Mouse (Mus musculus) heart, embryonic 14.5 days (tissue): ENCODE results near the gene Lhb. TPM values are rescaled to one million over a fixed set of nuclear protein-coding genes. Genes with fewer than 3 reads are reported as not detected.
"Not testable (repeated sequence)": the region's sequence is repeated elsewhere in the genome, so short reads cannot be mapped to it uniquely, and the experiment has no call there.

Source experiments
- ATAC-seq: fragments of 200-750 bp; cut with Nextera tagmentation; 2 replicates; pipeline ENCODE4 v1.8.0; 2017; ENCODE audit warnings: low read depth, moderate TSS enrichment; ENCODE audit not compliant: insufficient number of reproducible peaks, insufficient read depth, low FRiP score
- H3K27ac ChIP-seq, 2 experiments: fragments of 200-500 bp in 1 of 2; fragments of 300-500 bp in 1 of 2; sonication (generic) in 1 of 2; replicated peaks in 1 of 2; 2 replicates each; pipeline ENCODE4 v1.5.1; 2012 to 2014; ENCODE audit warnings: low read depth in 2 of 2, low read length in 2 of 2, control low read depth in 1 of 2, mild to moderate bottlenecking in 1 of 2, mixed read lengths in 1 of 2; ENCODE audit not compliant: control insufficient read depth in 1 of 2, insufficient read depth in 1 of 2
- H3K27me3 ChIP-seq: fragments of 300-500 bp; sonication (generic); 2 replicates; pipeline ENCODE4 v1.6.1; 2014; ENCODE audit warnings: mild to moderate bottlenecking, low read length, control low read depth; ENCODE audit not compliant: control insufficient read depth, insufficient read depth
- H3K36me3 ChIP-seq: fragments of 300-500 bp; sonication (generic); 2 replicates; pipeline ENCODE4 v1.6.1; 2014; ENCODE audit warnings: mild to moderate bottlenecking, control low read depth, low read length, mixed read lengths; ENCODE audit not compliant: control insufficient read depth, insufficient read depth
- H3K4me1 ChIP-seq, 2 experiments: fragments of 200-500 bp in 1 of 2; fragments of 300-500 bp in 1 of 2; sonication (generic) in 1 of 2; 2 replicates each; pipeline ENCODE4 v1.6.1; 2012 to 2014; ENCODE audit warnings: low read length in 2 of 2, control low read depth in 1 of 2, mixed read lengths in 1 of 2; ENCODE audit not compliant: control insufficient read depth in 2 of 2, insufficient read depth in 2 of 2
- H3K4me2 ChIP-seq: fragments of 300-500 bp; sonication (generic); 2 replicates; pipeline ENCODE4 v1.6.1; 2014; ENCODE audit warnings: mild to moderate bottlenecking, low read length
- H3K4me3 ChIP-seq, 2 experiments: fragments of 200-500 bp in 1 of 2; fragments of 300-500 bp in 1 of 2; sonication (generic) in 1 of 2; 2 replicates each; pipeline ENCODE4 v1.5.1; 2012 to 2014; ENCODE audit warnings: low read length in 2 of 2, mild to moderate bottlenecking in 2 of 2, control low read depth in 1 of 2, low read depth in 1 of 2, moderate library complexity in 1 of 2; ENCODE audit not compliant: control insufficient read depth in 1 of 2, insufficient read depth in 1 of 2
- H3K9ac ChIP-seq: fragments of 300-500 bp; sonication (generic); 2 replicates; pipeline ENCODE4 v1.6.1; 2014; ENCODE audit warnings: mild to moderate bottlenecking, low read length
- H3K9me3 ChIP-seq: fragments of 300-500 bp; sonication (generic); 2 replicates; pipeline ENCODE4 v1.6.1; 2016; ENCODE audit warnings: low read length, control low read depth; ENCODE audit not compliant: control insufficient read depth
- WGBS: fragments of 180-500 bp; shearing (Covaris S2); extraction: QIAGEN DNeasy Blood & Tissue Kit; methylation state at CpG from one replicate; pipeline ENCODE4 v1.1.7; 2014; 5-methylcytosine and 5-hydroxymethylcytosine counted together
- polyA plus RNA-seq: library from polyadenylated mRNA; unstranded; fragments of >200 nt; fragmentation: Nextera tagmentation; extraction: Ambion mirVana; gene quantifications from 2 replicates; pipeline ENCODE4 v1.2.1, GENCODE M21; 2014

Lhb gene
- polyA plus RNA-seq, 1 experiment from 2014 or later = not detected

DNA sequence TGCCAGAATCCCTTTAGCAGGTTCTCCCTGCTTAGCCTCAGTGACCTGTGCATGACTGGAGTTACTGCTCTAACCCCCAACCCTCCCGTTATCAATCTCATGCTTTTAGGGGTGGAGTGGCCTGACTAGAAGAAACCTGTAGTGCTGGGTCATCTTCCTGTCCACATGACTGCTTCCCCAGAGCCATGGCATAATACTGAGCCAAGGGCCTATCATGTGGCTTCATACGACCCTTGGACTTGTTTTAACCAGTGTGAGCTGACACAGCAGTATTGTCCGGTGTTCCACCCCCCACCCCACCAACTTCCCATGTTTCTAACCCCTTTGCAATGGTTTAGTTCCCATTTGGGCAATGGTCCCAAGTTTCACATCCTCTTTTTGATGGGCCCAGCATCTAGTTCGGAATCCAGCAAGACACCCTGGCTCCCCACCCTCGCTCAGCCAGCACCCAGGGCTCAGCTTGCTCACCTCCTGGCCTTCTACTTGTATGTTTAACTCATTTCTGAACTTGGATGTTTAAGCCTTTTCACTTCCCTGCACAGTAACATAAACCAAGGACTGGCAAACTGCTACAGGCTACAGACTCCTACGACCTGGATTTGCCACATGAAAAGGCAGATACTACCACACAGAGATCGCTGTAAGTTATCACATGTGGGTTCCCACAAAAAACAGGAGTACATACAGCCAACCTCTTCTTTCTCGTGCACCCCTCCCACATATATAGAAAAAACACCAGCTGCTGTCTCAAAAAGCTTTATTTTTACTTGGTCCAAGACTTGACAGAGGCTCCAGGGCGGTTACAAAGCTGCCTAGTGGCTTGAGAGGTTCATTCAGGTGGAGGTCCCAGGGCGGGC is 36.8 kb downstream of the Lhb start:
- Histone ChIP-seq H3K4me2 (peak overlapping the region; percentile 90), H3K4me1 (peaks cover 18 to 32% of the 10 kb centered on the region in 2 experiments), H3K9ac (peak overlapping the region; percentile 93), H3K36me3 (peaks cover 62% of the 10 kb centered on the region), H3K27ac (0 out of 4 replicates have a peak overlapping the region, but pooled peaks have one; percentile 1 to 4), H3K27me3 (no peaks in the 10 kb centered on the region), H3K4me3 (peak overlapping the region; percentile 71 to 85), H3K9me3 (no peaks in the 10 kb centered on the region)
- WGBS = 52% methylated on average over 10 of the region's 10 CpGs
- ATAC-seq = no peak

DNA sequence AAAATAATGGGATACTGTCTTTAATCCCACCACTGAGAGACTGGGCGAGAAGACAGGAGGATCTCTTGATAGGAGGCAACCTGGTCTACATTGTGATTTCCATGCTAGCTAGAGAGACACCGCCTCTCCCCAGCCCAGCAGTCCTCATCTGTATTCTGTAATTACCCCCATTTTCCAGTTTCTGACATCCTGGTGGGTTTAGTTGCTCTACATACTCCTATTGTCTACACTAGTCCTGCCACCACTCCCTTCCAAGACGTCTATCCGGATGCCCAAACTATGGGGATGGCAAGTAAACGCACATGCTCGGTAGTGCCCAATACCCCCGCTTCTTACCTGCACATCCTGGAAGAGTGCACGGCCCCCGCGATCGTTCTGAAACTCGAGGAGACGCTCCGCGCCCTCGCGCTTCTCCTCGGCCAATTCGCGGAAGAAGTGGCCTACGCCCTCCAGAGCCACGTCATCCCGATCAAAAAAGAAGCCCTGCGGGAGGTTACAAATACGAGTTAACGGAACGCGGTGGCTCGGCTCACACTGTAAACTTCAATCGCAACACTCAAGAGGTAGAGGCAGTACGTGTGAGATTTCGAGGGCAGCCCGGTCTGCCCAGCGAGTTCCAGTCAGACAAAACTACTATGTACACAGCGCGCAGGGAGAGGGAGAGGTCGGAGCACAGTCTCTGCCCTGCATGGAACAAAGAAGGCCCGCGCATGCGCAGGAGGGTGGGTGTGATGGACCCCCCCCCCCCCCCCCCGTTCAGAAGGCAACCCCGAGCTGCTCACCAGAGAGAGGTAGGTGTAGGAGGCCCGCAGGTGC is 38.3 kb downstream of the Lhb start:
- peak; percentile 48 for ATAC-seq
- peaks cover 63% of the 10 kb centered on the region for H3K36me3 ChIP-seq
- 1% methylated on average over 41 of the region's 43 CpGs for WGBS

DNA sequence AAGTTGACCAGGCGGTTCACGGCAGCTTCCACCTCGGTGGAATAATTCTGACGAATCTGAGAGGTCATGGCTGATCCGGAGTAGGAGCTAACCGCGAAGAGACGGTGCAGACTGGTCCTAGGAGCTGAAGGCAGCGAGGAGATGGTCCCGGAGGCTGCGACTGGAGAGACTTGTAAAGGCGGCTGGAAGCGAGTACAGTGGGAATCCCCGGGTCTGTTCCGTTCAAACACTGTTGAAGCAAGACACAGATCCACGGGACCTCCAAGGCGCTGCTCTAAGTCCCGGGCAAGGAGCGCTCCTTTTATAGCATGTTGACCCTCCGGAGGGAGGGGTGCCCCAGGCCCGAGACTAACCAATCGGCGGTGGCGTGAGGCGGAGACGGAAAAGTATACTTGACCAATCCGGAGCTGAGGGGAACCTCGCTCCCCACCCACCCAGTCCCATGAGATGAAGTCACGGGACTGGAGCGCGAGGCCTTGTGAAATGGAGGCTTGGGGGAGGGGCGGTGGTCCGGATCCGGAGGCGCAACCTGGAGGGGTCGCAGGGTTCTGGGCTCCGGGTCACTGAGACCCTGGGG is 39.0 kb downstream of the Lhb start, which contains the start of gene Ftl1:
Gene Ftl1, minus strand, starts transcription at position 321 of the 577 bp plus-strand sequence.
- WGBS = 1% methylated on average over 26 of the region's 37 CpGs
- H3K27ac ChIP-seq = peak within 1 kb of the TSS; percentile 86 to 93
- H3K9me3 ChIP-seq, H3K27me3 ChIP-seq: not testable (repeated sequence)
- H3K4me1 ChIP-seq = peaks cover 18 to 32% of the 10 kb centered on the region in 2 experiments
- peak; percentile 93 for ATAC-seq
- H3K4me2 ChIP-seq = peak within 1 kb of the TSS; percentile 90
- peak within 1 kb of the TSS; percentile 71 to 85 for H3K4me3 ChIP-seq
- peaks cover 63% of the 10 kb centered on the region for H3K36me3 ChIP-seq
- peak within 1 kb of the TSS; percentile 93 for H3K9ac ChIP-seq

More for the DNA sequence above, 38.3 kb downstream of the Lhb start:
- H3K9me3 ChIP-seq = no peaks in the 10 kb centered on the region
- peak overlapping the region; percentile 90 for H3K4me2 ChIP-seq
- H3K4me1 ChIP-seq = peaks cover 18 to 32% of the 10 kb centered on the region in 2 experiments
- H3K4me3 ChIP-seq = peak overlapping the region; percentile 71 to 85
- peak overlapping the region; percentile 86 to 93 for H3K27ac ChIP-seq
- no peaks in the 10 kb centered on the region for H3K27me3 ChIP-seq
- peak overlapping the region; percentile 93 for H3K9ac ChIP-seq

- 70% methylated on average over 7 of the region's 7 CpGs for WGBS
- peaks cover 63% of the 10 kb centered on the region for H3K36me3 ChIP-seq
- no peaks in the 10 kb centered on the region for H3K9me3 ChIP-seq
- ATAC-seq = no peak
- no peaks in the 10 kb centered on the region for H3K27me3 ChIP-seq
- H3K4me3 ChIP-seq = peak overlapping the region in 1 of 2 experiments; percentile 85; a peak in 3 of 4 replicates
- peak overlapping the region; percentile 80 to 86 for H3K27ac ChIP-seq
- H3K4me2 ChIP-seq = peak overlapping the region; percentile 74
- peaks cover 18 to 33% of the 10 kb centered on the region in 2 experiments for H3K4me1 ChIP-seq
- H3K9ac ChIP-seq = peak overlapping the region; percentile 70
These were observed 39.8 kb downstream of the Lhb start for GRCm38 (mm10) chr7:45460377-45460776.

DNA sequence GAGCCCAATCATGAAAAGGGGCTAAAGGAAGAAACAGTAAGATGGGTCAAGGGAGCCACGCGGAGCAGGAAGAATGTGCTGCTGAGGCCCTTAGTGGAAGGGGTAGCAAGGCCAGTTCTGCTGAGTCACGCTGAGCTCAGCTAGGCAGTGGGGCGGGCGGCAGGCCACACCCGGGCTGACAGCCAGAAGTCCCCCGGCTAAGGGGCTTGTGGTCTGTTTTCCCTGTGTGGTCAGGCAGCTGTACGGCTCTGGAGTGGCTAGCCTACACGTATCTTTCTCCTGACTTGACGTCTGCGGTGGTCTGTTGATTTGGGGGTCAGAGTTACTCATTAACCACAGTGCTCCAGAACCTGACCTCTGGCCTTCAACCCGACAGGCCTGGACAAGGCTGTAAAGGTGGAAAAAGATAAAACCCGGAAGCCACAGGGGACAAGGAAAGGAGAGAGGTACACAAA is 40.3 kb downstream of the Lhb start:
- Histone ChIP-seq H3K36me3 (peaks cover 60% of the 10 kb centered on the region), H3K9me3 (no peaks in the 10 kb centered on the region), H3K27ac (peak overlapping the region; percentile 80 to 86), H3K4me1 (peaks cover 22 to 38% of the 10 kb centered on the region in 2 experiments), H3K27me3 (no peaks in the 10 kb centered on the region), H3K4me2 (peak overlapping the region; percentile 74), H3K4me3 (no peak overlapping the region), H3K9ac (peak overlapping the region; percentile 70)
- WGBS = 10% methylated on average over 13 of the region's 13 CpGs
- ATAC-seq = peak; percentile 28; the same call in 1 of the 2 replicates

GRCm38 (mm10) chr7:45461326-45461725 is 40.7 kb downstream of the Lhb start:
- 60% methylated on average over 5 of the region's 5 CpGs for WGBS
- Histone ChIP-seq H3K9me3 (no peaks in the 10 kb centered on the region), H3K4me1 (peaks cover 24 to 42% of the 10 kb centered on the region in 2 experiments), H3K9ac (peak overlapping the region; percentile 70), H3K4me3 (no peak overlapping the region), H3K36me3 (peaks cover 60% of the 10 kb centered on the region), H3K27ac (peak overlapping the region; percentile 80 to 86), H3K4me2 (peak overlapping the region; percentile 74), H3K27me3 (no peaks in the 10 kb centered on the region)
- ATAC-seq = no peak

GRCm38 (mm10) chr7:45461781-45462180 is 41.2 kb downstream of the Lhb start:
- peaks cover 60% of the 10 kb centered on the region for H3K36me3 ChIP-seq
- H3K4me1 ChIP-seq = peaks cover 24 to 38% of the 10 kb centered on the region in 2 experiments
- ATAC-seq = no peak
- H3K27me3 ChIP-seq = no peaks in the 10 kb centered on the region
- WGBS = 94% methylated on average over 4 of the region's 4 CpGs
- no peak overlapping the region for H3K4me3 ChIP-seq
- no peak overlapping the region; the same call in 1 of the 2 replicates for H3K9ac ChIP-seq
- H3K27ac ChIP-seq = 0 out of 4 replicates have a peak overlapping the region, but pooled peaks of 1 of the 2 experiments have one; percentile 1
- H3K4me2 ChIP-seq = peak overlapping the region; percentile 11; the same call in 1 of the 2 replicates
- no peaks in the 10 kb centered on the region for H3K9me3 ChIP-seq
